Mouse (Mus musculus) midbrain, embryonic 11.5 days (tissue): ENCODE data around the gene Olfr1168. TPM values are rescaled to one million over a fixed set of nuclear protein-coding genes. Genes with fewer than 3 reads are reported as not detected.
"Not testable (repeated sequence)": the region's sequence is repeated elsewhere in the genome, so short reads cannot be mapped to it uniquely, and the experiment has no call there.

ENCODE experiments used
- ATAC-seq: fragments of 200-750 bp; cut with Nextera tagmentation; 2 replicates; pipeline ENCODE4 v1.8.0; 2017; ENCODE audit warnings: moderate TSS enrichment, moderate library complexity; ENCODE audit not compliant: low FRiP score
- DNase-seq: peaks from one replicate; pipeline ENCODE4 v3.0.0; 2015; ENCODE audit warnings: low spot score; ENCODE audit errors: missing footprints
- H3K27ac ChIP-seq: fragments of 300-500 bp; sonication (generic); 2 replicates; pipeline ENCODE4 v1.5.1; 2014; ENCODE audit warnings: low read depth, low read length
- H3K27me3 ChIP-seq: fragments of 300-500 bp; sonication (generic); 2 replicates; pipeline ENCODE4 v1.6.1; 2014; ENCODE audit warnings: mild to moderate bottlenecking, low read length, moderate library complexity, mixed read lengths; ENCODE audit not compliant: control insufficient read depth, insufficient read depth
- H3K36me3 ChIP-seq: fragments of 300-500 bp; sonication (generic); 2 replicates; pipeline ENCODE4 v1.6.1; 2014; ENCODE audit warnings: mild to moderate bottlenecking, low read length, moderate library complexity, mixed read lengths; ENCODE audit not compliant: control insufficient read depth, insufficient read depth
- H3K4me1 ChIP-seq: fragments of 300-500 bp; sonication (generic); 2 replicates; pipeline ENCODE4 v1.6.1; 2014; ENCODE audit warnings: low read length; ENCODE audit not compliant: control insufficient read depth, insufficient read depth
- H3K4me2 ChIP-seq: fragments of 300-500 bp; sonication (generic); 2 replicates; pipeline ENCODE4 v1.6.1; 2014; ENCODE audit warnings: mild to moderate bottlenecking, moderate library complexity
- H3K4me3 ChIP-seq: fragments of 300-500 bp; sonication (generic); 2 replicates; pipeline ENCODE4 v1.5.1; 2014; ENCODE audit warnings: low read depth, low read length
- H3K9ac ChIP-seq: fragments of 300-500 bp; sonication (generic); 2 replicates; pipeline ENCODE4 v1.6.1; 2014; ENCODE audit warnings: low read length
- H3K9me3 ChIP-seq: fragments of 300-500 bp; sonication (generic); 2 replicates; pipeline ENCODE4 v1.6.1; 2016; ENCODE audit warnings: low read length; ENCODE audit not compliant: control insufficient read depth
- WGBS: fragments of 180-500 bp; shearing (Covaris S2); extraction: QIAGEN DNeasy Blood & Tissue Kit; methylation state at CpG from one replicate; pipeline ENCODE4 v1.1.7; 2014; 5-methylcytosine and 5-hydroxymethylcytosine counted together
- polyA plus RNA-seq: library from polyadenylated mRNA; unstranded; fragments of >200 nt; fragmentation: Nextera tagmentation; extraction: Ambion mirVana; gene quantifications from 2 replicates; pipeline ENCODE4 v1.2.1, GENCODE M21; 2014

The Olfr1168 gene
- polyA plus RNA-seq = not detected in 2 replicates

DNA sequence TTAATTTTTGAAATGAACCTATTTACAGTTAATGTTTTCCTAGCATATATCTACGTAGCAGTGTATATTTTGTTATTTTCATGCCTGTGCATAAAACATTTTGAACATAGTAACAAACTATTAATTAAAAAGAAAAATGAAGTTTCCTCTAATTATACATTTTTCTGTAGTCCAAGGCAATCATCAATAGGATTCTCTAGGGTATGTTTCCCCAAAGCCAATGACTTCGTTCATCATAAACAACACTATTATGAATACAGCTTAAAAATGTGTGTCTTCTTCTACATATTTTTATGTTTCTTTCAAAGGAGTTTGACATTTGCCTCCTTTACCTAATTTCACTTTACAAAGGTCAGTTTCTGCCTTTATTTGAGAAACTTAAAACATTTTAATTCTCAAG lies at the start of gene Olfr1168:
Gene Olfr1168 (plus strand): TSS at position 301 of the 400 bp plus-strand sequence.
- 96% methylated on average over 2 of the region's 2 CpGs for WGBS
- no peaks in the 10 kb centered on the region for H3K27me3 ChIP-seq
- H3K9ac ChIP-seq = no peak within 1 kb of the TSS
- no peaks in the 10 kb centered on the region for H3K36me3 ChIP-seq
- H3K27ac ChIP-seq = no peak within 1 kb of the TSS
- no peaks in the 10 kb centered on the region for H3K4me1 ChIP-seq
- DNase-seq (no peak), ATAC-seq (no peak)
- no peak within 1 kb of the TSS for H3K4me2 ChIP-seq
- H3K9me3 ChIP-seq = no peaks in the 10 kb centered on the region
- H3K4me3 ChIP-seq = no peak within 1 kb of the TSS

GRCm38 (mm10) chr2:88155093-88155492 lies 26.6 kb upstream of the Olfr1168 start, which contains the start of gene Olfr1167:
Olfr1167 (minus strand) TSS chr2:88155193.
- not testable (repeated sequence) for H3K9me3 ChIP-seq, DNase-seq, ATAC-seq, H3K4me2 ChIP-seq, H3K36me3 ChIP-seq, H3K27ac ChIP-seq, H3K9ac ChIP-seq, H3K27me3 ChIP-seq, H3K4me1 ChIP-seq, H3K4me3 ChIP-seq
- WGBS = 92% methylated on average over 1 of the region's 1 CpGs

- ATAC-seq = no peak
- H3K9ac ChIP-seq = no peak overlapping the region
- H3K4me2 ChIP-seq = no peak overlapping the region
These were observed 39.1 kb downstream of the Olfr1168 start for GRCm38 (mm10) chr2:88220784-88221183.

DNA sequence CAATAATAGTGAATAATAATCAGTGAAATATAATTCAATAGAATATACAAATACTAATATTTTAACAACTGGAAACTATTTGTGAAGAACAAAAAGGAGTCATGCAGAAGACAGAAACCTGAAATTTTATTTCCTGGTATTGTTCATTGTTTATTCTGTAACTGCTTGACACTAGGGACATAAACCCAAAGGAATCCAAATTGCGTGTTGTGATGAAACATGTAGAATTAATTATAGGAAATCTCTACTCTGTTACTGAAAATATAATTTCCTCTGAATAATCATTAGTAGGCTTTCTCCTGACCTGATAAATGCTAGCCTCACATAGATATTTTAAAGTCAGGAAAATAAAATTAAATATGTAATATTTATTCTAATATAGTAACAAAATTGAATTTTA lies 46.6 kb downstream of the Olfr1168 start, which contains the start of gene Olfr1170:
Gene Olfr1170 (minus strand): TSS at position 101 of the 400 bp plus-strand sequence.
- WGBS = 89% methylated on average over 1 of the region's 1 CpGs
- ATAC-seq (no peak), DNase-seq (no peak)
- Histone ChIP-seq H3K4me3 (no peak within 1 kb of the TSS), H3K27ac (no peak within 1 kb of the TSS), H3K4me2 (no peak within 1 kb of the TSS), H3K27me3 (no peaks in the 10 kb centered on the region), H3K4me1 (no peaks in the 10 kb centered on the region), H3K9me3 (no peaks in the 10 kb centered on the region), H3K9ac (no peak within 1 kb of the TSS), H3K36me3 (no peaks in the 10 kb centered on the region)

More at GRCm38 (mm10) chr2:88220784-88221183, 39.1 kb downstream of the Olfr1168 start:
- Histone ChIP-seq H3K27me3 (no peaks in the 10 kb centered on the region), H3K36me3 (no peaks in the 10 kb centered on the region), H3K4me1 (no peaks in the 10 kb centered on the region), H3K9me3 (no peaks in the 10 kb centered on the region), H3K4me3 (no peak overlapping the region), H3K27ac (no peak overlapping the region)
- no peak for DNase-seq
- 91% methylated on average over 1 of the region's 1 CpGs for WGBS

Other genes with a start within 250 kb of the Olfr1168 start
- gene Olfr1155, start 236.7 kb upstream of the Olfr1168 start, polyA plus RNA-seq = not detected in 2 replicates
- not detected in 2 replicates for gene Olfr1156, start 228.8 kb upstream of the Olfr1168 start, polyA plus RNA-seq
- not detected in 2 replicates for gene Olfr1157, start 213.6 kb upstream of the Olfr1168 start, polyA plus RNA-seq
- not detected in 2 replicates for gene Olfr74, start 207.2 kb upstream of the Olfr1168 start, polyA plus RNA-seq
- not detected in 2 replicates for gene Olfr1158, start 191.8 kb upstream of the Olfr1168 start, polyA plus RNA-seq
- gene Olfr1160, start 173.6 kb upstream of the Olfr1168 start, polyA plus RNA-seq = not detected in 2 replicates
- gene Olfr1161, start 159.1 kb upstream of the Olfr1168 start, polyA plus RNA-seq = not detected in 2 replicates
- gene Olfr73, start 144.2 kb upstream of the Olfr1168 start, polyA plus RNA-seq = not detected in 2 replicates
- not detected in 2 replicates for gene Olfr1162, start 130.8 kb upstream of the Olfr1168 start, polyA plus RNA-seq
- gene Olfr1163, start 110.0 kb upstream of the Olfr1168 start, polyA plus RNA-seq = not detected in 2 replicates
- not detected in 2 replicates for gene Olfr1164, start 87.9 kb upstream of the Olfr1168 start, polyA plus RNA-seq
- not detected in 2 replicates for gene Olfr1166, start 53.6 kb upstream of the Olfr1168 start, polyA plus RNA-seq
- gene Olfr1167, start 26.7 kb upstream of the Olfr1168 start, polyA plus RNA-seq = not detected in 2 replicates
- not detected in 2 replicates for gene Olfr1170, start 46.5 kb downstream of the Olfr1168 start, polyA plus RNA-seq
- gene Olfr1173, start 98.0 kb downstream of the Olfr1168 start, polyA plus RNA-seq = not detected in 2 replicates
- not detected in 2 replicates for gene Olfr1174-ps, start 133.3 kb downstream of the Olfr1168 start, polyA plus RNA-seq
- gene Olfr1175-ps, start 145.3 kb downstream of the Olfr1168 start, polyA plus RNA-seq = not detected in 2 replicates
- gene Olfr1176, start 154.8 kb downstream of the Olfr1168 start, polyA plus RNA-seq = not detected in 2 replicates
- not detected in 2 replicates for gene Olfr1177-ps, start 164.6 kb downstream of the Olfr1168 start, polyA plus RNA-seq
- not detected in 2 replicates for gene Olfr1178, start 205.2 kb downstream of the Olfr1168 start, polyA plus RNA-seq
- not detected in 2 replicates for gene Olfr1179, start 224.6 kb downstream of the Olfr1168 start, polyA plus RNA-seq
- gene Olfr1180, start 237.3 kb downstream of the Olfr1168 start, polyA plus RNA-seq = not detected in 2 replicates
- gene Olfr1181, start 244.3 kb downstream of the Olfr1168 start, polyA plus RNA-seq = not detected in 2 replicates